Mouse (Mus musculus) C2C12 (cell line): ENCODE measurements around the gene Gm9913.

Experiments
- CEBPB ChIP-seq: IDR thresholded peaks from one replicate; pipeline ENCODE4 v1.6.1; 2011; ENCODE audit warnings: low read depth, mild to moderate bottlenecking, control low read depth, moderate library complexity
- CTCF ChIP-seq: IDR thresholded peaks from one replicate; pipeline ENCODE4 v1.5.1; 2011; ENCODE audit not compliant: control insufficient read depth, insufficient read depth, insufficient read length
- FOSL1 ChIP-seq: IDR thresholded peaks from one replicate; pipeline ENCODE4 v1.8.0; 2011; ENCODE audit warnings: mild to moderate bottlenecking, low read length; ENCODE audit not compliant: poor library complexity, insufficient read depth, severe bottlenecking
- MAX ChIP-seq: IDR thresholded peaks from one replicate; pipeline ENCODE4 v1.6.1; 2011; ENCODE audit warnings: mild to moderate bottlenecking, control low read depth
- MYOD1 ChIP-seq: IDR thresholded peaks from one replicate; pipeline ENCODE4 v1.6.1; 2011; ENCODE audit warnings: low read depth; ENCODE audit not compliant: control insufficient read depth, insufficient read length
- MYOG ChIP-seq: IDR thresholded peaks from one replicate; pipeline ENCODE4 v1.6.1; 2011; ENCODE audit not compliant: control insufficient read depth, insufficient read length; ENCODE audit errors: extremely low read depth
- USF1 ChIP-seq: IDR thresholded peaks from one replicate; pipeline ENCODE4 v1.6.1; 2011; ENCODE audit warnings: low read depth, mild to moderate bottlenecking, control low read depth, moderate library complexity

GRCm38 (mm10) chr2:125525484-125525883 lies 20.6 kb downstream of the Gm9913 start:
- TF ChIP-seq CTCF, result no peak
- TF ChIP-seq CEBPB, result no peak
- no peak for TF ChIP-seq MAX
- TF ChIP-seq MYOD1, result no peak
- no peak for TF ChIP-seq USF1
- TF ChIP-seq MYOG, result no peak
- TF ChIP-seq FOSL1, result no peak
